Mouse (Mus musculus) liver, embryonic 15.5 days (tissue): ENCODE results near the gene Timm8b. TPM values are rescaled to one million over a fixed set of nuclear protein-coding genes. Genes with fewer than 3 reads are reported as not detected.
"Not testable (repeated sequence)": the region's sequence is repeated elsewhere in the genome, so short reads cannot be mapped to it uniquely, and the experiment has no call there.

Experiments used
- ATAC-seq: fragments of 200-750 bp; cut with Nextera tagmentation; 2 replicates; pipeline ENCODE4 v1.8.0; 2017; ENCODE audit warnings: moderate number of reproducible peaks, mild to moderate bottlenecking, moderate library complexity; ENCODE audit not compliant: insufficient read depth
- H3K27ac ChIP-seq: fragments of 300-500 bp; sonication (generic); replicated peaks from 2 replicates; pipeline ENCODE4 v1.5.1; 2015; ENCODE audit warnings: mild to moderate bottlenecking, inconsistent platforms
- H3K27me3 ChIP-seq: fragments of 300-500 bp; sonication (generic); 2 replicates; pipeline ENCODE4 v1.6.1; 2015; ENCODE audit warnings: mild to moderate bottlenecking, inconsistent platforms
- H3K36me3 ChIP-seq: fragments of 300-500 bp; sonication (generic); replicated peaks from 2 replicates; pipeline ENCODE4 v1.6.1; 2015; ENCODE audit warnings: moderate library complexity, mild to moderate bottlenecking, inconsistent platforms
- H3K4me1 ChIP-seq: fragments of 300-500 bp; sonication (generic); replicated peaks from 2 replicates; pipeline ENCODE4 v1.6.1; 2015; ENCODE audit warnings: inconsistent platforms
- H3K4me2 ChIP-seq: fragments of 300-500 bp; sonication (generic); 2 replicates; pipeline ENCODE4 v1.6.1; 2015; ENCODE audit warnings: moderate library complexity, mild to moderate bottlenecking, inconsistent platforms
- H3K4me3 ChIP-seq: fragments of 300-500 bp; sonication (generic); replicated peaks from 2 replicates; pipeline ENCODE4 v1.5.1; 2015; ENCODE audit warnings: mild to moderate bottlenecking, inconsistent platforms
- H3K9ac ChIP-seq: fragments of 300-500 bp; sonication (generic); 2 replicates; pipeline ENCODE4 v1.6.1; 2015; ENCODE audit warnings: moderate library complexity, mild to moderate bottlenecking, inconsistent platforms
- H3K9me3 ChIP-seq: fragments of 300-500 bp; sonication (generic); replicated peaks from 2 replicates; pipeline ENCODE4 v1.6.1; 2016; ENCODE audit warnings: inconsistent platforms
- WGBS: fragments of 180-500 bp; shearing (Covaris S2); methylation state at CpG from one replicate; pipeline ENCODE4 v1.1.7; 2015; ENCODE audit warnings: mixed read lengths; ENCODE audit not compliant: insufficient replicate concordance; 5-methylcytosine and 5-hydroxymethylcytosine counted together
- polyA plus RNA-seq: library from polyadenylated mRNA; unstranded; fragments of >200 nt; fragmentation: Nextera tagmentation; extraction: Ambion mirVana; gene quantifications from 2 replicates; pipeline ENCODE4 v1.2.1, GENCODE M21; 2015

Timm8b gene
- polyA plus RNA-seq, 1 experiment from 2014 or later: 158 TPM

DNA sequence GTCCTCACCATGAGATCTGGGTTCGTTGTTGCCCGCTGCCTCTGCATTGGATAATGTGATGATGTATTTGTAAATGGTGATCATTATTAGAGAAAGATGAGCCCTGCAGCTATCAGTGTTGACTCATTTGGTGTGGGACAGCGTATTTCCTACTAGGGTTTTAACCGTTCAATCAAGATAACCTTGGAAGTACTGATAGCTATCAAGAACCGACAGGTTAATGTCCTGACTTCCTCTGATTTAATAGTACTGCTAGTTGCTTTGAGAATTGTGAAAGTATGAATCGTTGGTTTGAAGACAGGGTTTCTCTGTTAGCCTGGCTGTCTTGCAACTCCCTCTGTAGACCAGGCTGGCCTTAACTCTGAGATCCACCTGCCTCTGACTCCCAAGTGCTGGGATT, 628 bp downstream of the Timm8b start:
- no peak; the same call in 1 of the 2 replicates for ATAC-seq
- Histone ChIP-seq H3K36me3 (peaks cover 53% of the 10 kb centered on the region), H3K27me3 (no peaks in the 10 kb centered on the region), H3K4me1 (peaks cover 47% of the 10 kb centered on the region), H3K4me2 (peak overlapping the region; percentile 75), H3K9me3 (no peaks in the 10 kb centered on the region), H3K9ac (peak overlapping the region; percentile 94), H3K4me3 (peak overlapping the region; percentile 77), H3K27ac (peak overlapping the region; percentile 89)
- WGBS: 1% methylated on average over 6 of the region's 6 CpGs

DNA sequence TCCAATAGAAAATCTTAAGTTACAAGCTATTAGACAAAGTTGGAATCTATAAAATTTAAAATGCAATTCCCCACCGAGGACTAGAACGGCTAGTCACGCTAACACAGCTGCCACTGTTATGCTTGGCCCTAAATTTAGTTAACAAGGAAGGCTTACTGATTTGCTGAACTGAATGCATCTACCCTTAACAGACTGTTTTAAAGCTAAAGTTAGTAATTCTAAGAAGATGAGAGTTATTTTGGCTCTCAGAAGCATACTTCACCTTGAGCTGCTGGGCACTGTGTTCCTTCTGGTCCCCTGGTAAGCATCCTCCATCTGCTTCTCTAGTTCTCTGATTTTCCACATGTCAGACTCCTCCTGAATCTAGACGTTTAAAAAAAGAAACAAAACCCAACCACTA, 8.4 kb downstream of the Timm8b start:
- ATAC-seq: no peak
- Histone ChIP-seq H3K4me2 (no peak overlapping the region), H3K27me3 (no peaks in the 10 kb centered on the region), H3K36me3 (peaks cover 68% of the 10 kb centered on the region), H3K4me1 (peaks cover 12% of the 10 kb centered on the region), H3K27ac (no peak overlapping the region), H3K9me3 (no peaks in the 10 kb centered on the region), H3K4me3 (no peak overlapping the region), H3K9ac (no peak overlapping the region)
- WGBS: 73% methylated on average over 4 of the region's 4 CpGs

DNA sequence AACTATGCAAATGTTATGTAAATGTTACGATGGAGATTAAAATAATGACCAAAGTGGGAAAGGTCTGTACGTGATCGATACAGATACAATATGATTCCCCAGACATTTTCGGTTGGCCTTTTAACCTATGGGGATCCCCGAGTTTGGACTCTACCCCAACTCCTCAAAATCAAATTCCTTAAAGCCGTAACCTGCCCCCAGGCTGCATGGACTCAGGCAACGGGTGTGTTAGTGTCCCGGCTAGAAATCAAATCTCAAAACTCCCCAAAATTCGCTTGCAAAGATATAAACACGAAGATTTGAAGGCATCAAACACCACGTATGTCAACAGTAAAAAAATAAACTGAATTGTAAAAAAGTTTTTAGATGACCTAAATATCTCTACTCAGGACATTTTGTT, 12.5 kb downstream of the Timm8b start:
- Histone ChIP-seq H3K36me3 (peaks cover 35% of the 10 kb centered on the region), H3K9ac (peak overlapping the region; percentile 93), H3K4me2 (peak overlapping the region; percentile 76), H3K4me1 (peaks cover 21% of the 10 kb centered on the region), H3K27ac (peak overlapping the region; percentile 94), H3K4me3 (peak overlapping the region; percentile 87), H3K9me3 (no peaks in the 10 kb centered on the region), H3K27me3 (no peaks in the 10 kb centered on the region)
- WGBS: 28% methylated on average over 11 of the region's 11 CpGs
- no peak for ATAC-seq

DNA sequence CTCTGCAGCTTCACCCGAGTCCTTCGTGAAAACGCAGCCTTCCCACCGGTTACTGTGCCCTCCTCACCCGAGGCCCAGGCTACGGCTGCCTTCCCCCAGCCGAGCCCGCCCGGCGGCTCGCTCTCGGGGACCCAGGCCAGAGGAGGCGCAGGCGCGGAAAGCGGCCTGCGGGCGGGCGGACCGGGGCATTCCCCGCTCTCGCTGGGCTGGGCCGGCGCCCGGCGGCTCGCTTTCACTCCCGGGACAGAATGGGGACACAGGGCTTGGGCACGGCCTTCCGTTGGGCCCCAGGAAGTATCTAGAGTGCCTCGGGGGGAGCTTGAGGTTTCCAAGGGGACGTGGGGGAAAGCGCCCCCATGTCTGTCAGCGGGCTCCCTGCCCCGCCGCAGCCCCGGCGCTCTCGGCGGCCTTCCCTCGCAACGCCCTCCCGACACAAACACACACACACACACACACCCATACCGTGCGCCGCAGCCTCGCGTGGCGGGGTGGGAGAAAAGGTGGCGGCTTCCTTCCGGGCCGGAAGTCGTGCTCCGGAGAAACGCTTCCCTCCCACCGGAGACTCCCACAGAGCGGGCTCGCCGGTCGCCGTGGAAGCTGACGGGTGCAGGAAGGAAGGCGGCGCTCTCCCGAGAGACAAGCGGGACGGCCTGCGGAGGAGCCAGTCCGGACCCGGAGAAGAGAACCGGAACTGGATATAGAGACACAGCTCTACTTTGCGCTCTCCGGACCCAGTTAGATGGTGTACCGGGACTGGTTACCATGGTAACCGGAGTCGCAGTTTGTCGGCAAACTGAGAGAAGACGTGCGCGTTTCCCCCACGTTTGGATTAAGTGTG, 13.3 kb downstream of the Timm8b start, which contains the start of the genes Pih1d2 and Nkapd1:
Gene Pih1d2 (plus strand): TSS at position 556 of the 838 bp plus-strand sequence.
Gene Nkapd1 (minus strand): TSS at position 699 of the 838 bp plus-strand sequence.
- peak within 1 kb of the TSS; percentile 87 for H3K4me3 ChIP-seq
- peak within 1 kb of the TSS; percentile 93 for H3K9ac ChIP-seq
- peaks cover 30% of the 10 kb centered on the region for H3K36me3 ChIP-seq
- ATAC-seq: peak; percentile 91
- no peaks in the 10 kb centered on the region for H3K9me3 ChIP-seq
- H3K27me3 ChIP-seq: no peaks in the 10 kb centered on the region
- peak within 1 kb of the TSS; percentile 76 for H3K4me2 ChIP-seq
- H3K4me1 ChIP-seq: peaks cover 21% of the 10 kb centered on the region
- under 1% methylated on average over 81 of the region's 81 CpGs for WGBS
- H3K27ac ChIP-seq: peak within 1 kb of the TSS; percentile 94

DNA sequence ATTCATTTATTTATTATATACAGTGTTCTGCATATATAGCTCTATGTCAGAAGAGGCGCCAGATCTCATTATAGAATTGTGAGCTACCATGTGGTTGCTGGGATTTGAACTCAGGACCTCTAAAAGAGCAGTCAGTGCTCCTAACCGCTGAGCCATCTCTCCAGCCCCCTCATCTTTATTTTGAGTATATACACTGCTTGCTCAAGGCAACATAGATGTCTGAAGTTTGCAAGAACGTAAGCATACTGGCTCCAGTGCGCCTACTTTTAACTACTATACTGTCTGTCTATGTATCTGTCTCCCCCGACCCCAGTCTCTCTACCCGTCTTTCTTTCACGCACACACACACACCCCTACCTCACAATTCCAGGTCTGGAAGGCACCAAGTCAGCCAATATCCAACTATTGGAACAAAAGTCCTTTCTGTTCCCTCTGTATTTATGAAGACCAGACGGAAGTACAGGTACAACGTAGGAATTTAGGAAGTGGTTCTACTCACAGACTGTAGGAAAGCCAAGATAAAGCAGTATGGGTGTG, 14.2 kb downstream of the Timm8b start:
- Histone ChIP-seq H3K27me3 (no peaks in the 10 kb centered on the region), H3K4me1 (peaks cover 21% of the 10 kb centered on the region), H3K4me2 (peak overlapping the region; percentile 76), H3K9me3 (no peaks in the 10 kb centered on the region), H3K4me3 (peak overlapping the region; percentile 87), H3K9ac (no peak overlapping the region; the same call in 1 of the 2 replicates), H3K36me3 (peaks cover 22% of the 10 kb centered on the region), H3K27ac (no peak overlapping the region)
- no peak for ATAC-seq
- WGBS: 50% methylated on average over 9 of the region's 9 CpGs

DNA sequence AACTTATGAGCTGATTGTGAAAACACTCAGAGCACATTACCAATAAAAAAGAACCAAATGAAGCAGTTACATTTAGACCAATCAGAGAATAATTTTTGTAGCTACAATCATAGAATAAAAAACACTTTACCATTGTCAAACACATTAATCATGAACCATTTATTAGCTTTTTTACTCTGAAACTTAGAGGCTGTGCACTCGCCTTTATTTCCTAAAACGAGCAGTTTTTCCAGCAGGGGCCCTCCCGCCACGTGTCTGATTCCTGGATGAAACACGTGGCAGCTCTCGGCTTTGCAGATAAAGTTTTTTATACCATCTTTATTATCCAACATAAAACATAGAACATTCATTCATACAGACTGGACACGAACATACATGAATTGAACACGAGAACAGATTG, 27.2 kb downstream of the Timm8b start:
- H3K27ac ChIP-seq, H3K9ac ChIP-seq, H3K4me1 ChIP-seq, H3K9me3 ChIP-seq, H3K4me3 ChIP-seq, H3K27me3 ChIP-seq, ATAC-seq, H3K4me2 ChIP-seq: not testable (repeated sequence)
- 83% methylated on average over 6 of the region's 8 CpGs for WGBS
- peaks cover 17% of the 10 kb centered on the region for H3K36me3 ChIP-seq

DNA sequence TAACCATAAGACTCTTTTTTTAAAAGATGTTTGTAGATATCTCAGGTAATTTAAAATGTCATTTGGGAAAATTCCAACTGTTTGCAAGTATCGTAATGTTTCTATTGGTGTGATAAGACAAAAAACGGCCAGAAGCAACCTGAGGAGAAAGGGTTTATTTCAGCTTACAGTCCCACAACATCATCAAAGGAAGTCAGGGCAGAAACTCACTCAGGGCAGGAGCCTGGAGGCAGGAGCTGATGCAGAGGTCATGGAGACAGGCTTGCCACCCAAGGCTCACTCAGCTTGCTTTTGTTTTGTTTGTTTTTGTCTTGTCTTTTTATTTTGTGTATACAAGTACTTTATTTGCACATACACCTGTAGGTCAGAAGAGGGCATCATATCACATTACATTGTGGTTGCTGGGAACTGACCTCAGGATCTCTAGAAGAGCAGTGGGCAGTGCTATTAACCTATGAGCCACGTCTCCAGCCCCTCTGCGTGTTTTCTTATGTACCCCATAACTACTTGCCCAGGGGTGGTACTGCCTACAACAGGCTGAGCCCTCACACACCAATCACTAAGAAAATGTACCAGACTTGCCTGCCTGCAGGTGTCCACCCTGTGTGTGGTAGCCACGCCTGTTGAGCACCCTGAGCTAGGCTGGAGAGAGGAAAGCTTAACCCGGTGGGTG, 28.4 kb downstream of the Timm8b start:
- Histone ChIP-seq H3K4me1 (no peaks in the 10 kb centered on the region), H3K36me3 (peaks cover 27% of the 10 kb centered on the region), H3K4me3 (no peak overlapping the region), H3K27me3 (no peaks in the 10 kb centered on the region), H3K9ac (no peak overlapping the region), H3K27ac (no peak overlapping the region), H3K9me3 (no peaks in the 10 kb centered on the region), H3K4me2 (no peak overlapping the region)
- ATAC-seq: no peak
- 73% methylated on average over 6 of the region's 6 CpGs for WGBS

DNA sequence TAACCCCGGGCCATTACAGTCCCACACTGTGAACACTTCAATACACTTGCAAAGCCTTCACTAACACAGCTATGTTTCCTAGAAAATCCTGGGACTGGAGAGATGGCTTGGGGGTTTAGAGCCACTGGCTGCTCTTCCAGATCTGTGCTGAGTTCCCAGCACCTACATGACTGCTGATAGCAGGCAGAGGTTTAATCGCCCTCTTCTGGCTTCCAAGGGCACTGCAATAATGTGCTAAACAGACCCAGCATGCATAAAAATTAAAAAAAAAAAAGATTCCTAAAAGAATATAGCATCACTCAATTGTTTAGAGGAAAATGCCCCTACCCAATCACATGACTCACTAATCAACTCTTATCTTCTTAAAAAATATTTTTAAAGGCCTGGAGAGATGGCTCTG, 29.3 kb downstream of the Timm8b start:
- no peaks in the 10 kb centered on the region for H3K4me1 ChIP-seq
- no peak for ATAC-seq
- peaks cover 33% of the 10 kb centered on the region for H3K36me3 ChIP-seq
- WGBS: 39% methylated on average over 2 of the region's 2 CpGs
- no peak overlapping the region for H3K4me2 ChIP-seq
- no peaks in the 10 kb centered on the region for H3K27me3 ChIP-seq
- H3K4me3 ChIP-seq: no peak overlapping the region
- no peaks in the 10 kb centered on the region for H3K9me3 ChIP-seq
- H3K9ac ChIP-seq: no peak overlapping the region
- no peak overlapping the region for H3K27ac ChIP-seq

DNA sequence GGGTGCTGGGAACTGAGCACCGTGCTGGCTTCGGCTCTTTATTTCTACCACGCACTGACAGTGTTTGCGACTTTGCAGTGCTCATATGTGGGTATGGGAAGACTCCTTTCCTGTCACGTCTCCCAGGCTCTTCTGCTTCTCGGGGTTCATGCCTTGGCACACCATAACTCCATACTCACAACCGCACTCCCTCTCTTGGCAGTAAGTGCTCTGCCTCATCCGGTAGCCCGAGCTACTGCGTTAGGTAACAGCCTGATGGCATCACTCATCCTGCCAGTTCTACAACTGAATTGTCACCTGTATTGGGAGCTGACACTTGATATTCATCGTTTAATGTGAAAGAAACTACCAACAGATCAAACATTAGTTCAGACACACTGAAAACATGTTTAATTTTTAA, 30.6 kb downstream of the Timm8b start:
- 83% methylated on average over 11 of the region's 11 CpGs for WGBS
- Histone ChIP-seq H3K4me3 (no peak overlapping the region), H3K4me1 (no peaks in the 10 kb centered on the region), H3K27ac (no peak overlapping the region), H3K27me3 (no peaks in the 10 kb centered on the region), H3K36me3 (peaks cover 41% of the 10 kb centered on the region), H3K4me2 (no peak overlapping the region), H3K9me3 (no peaks in the 10 kb centered on the region), H3K9ac (no peak overlapping the region)
- ATAC-seq: no peak

DNA sequence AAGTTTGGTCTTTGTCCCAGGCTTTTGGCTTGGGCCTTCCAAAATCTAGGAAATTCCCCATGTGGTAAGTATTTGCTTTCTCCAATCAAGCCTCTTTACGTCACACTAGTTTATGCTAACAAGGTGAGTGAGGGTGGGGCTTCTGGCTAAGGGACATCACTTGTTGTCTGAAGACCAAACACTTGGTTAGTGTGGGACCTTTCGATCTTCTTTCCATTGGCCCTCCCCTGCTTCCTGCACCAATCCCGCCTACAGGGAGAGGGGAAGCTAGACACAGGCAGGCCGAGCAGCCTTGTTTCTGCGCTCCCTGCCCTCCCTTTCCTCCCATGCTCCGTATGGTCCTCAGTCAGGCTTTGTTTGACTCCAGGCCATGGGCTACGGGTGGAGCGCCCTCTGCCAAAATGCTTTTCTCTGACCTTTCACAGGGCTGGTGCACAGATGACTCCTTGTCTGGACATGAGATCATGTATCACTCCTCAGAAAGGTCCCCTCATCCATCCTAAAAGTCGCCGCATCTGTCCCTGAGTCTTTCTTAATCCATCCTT, 43.2 kb downstream of the Timm8b start:
- H3K4me1 ChIP-seq: peaks cover 9% of the 10 kb centered on the region
- no peak overlapping the region for H3K27ac ChIP-seq
- H3K27me3 ChIP-seq: no peaks in the 10 kb centered on the region
- no peak overlapping the region for H3K4me3 ChIP-seq
- H3K36me3 ChIP-seq: peaks cover 88% of the 10 kb centered on the region
- WGBS: 85% methylated on average over 10 of the region's 10 CpGs
- no peaks in the 10 kb centered on the region for H3K9me3 ChIP-seq
- no peak overlapping the region for H3K4me2 ChIP-seq
- H3K9ac ChIP-seq: no peak overlapping the region
- ATAC-seq: no peak

DNA sequence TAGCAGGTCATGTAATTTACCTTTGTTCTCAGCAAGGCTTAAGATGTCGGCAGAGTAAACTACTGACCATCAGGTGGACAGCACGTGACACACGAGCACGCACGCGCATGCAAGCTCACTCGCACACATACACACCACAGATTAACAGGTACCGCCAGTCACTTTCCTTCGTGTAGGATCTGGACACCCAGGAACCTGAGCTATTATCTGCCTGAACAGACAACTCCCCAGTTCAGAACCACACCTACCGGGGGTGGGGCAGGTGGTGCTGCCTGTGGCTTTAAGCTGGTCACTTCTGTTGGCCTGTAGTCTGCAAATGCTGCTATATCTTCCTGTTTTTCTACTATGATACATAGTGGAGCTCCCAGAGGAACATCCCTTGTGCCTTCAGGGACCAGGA, 46.8 kb downstream of the Timm8b start:
- Histone ChIP-seq H3K9ac (no peak overlapping the region), H3K36me3 (peaks cover 79% of the 10 kb centered on the region), H3K27ac (peak overlapping the region; percentile 14; the same call in 1 of the 2 replicates), H3K4me3 (no peak overlapping the region), H3K9me3 (no peaks in the 10 kb centered on the region), H3K4me1 (peaks cover 9% of the 10 kb centered on the region), H3K4me2 (peak overlapping the region; percentile 39), H3K27me3 (no peaks in the 10 kb centered on the region)
- peak; percentile 85 for ATAC-seq
- 58% methylated on average over 10 of the region's 10 CpGs for WGBS
